Mouse (Mus musculus): ENCODE data around the gene Ly6g6d. TPM values are rescaled to one million over a fixed set of nuclear protein-coding genes. Genes with fewer than 3 reads are reported as not detected.
A peak's percentile ranks its signal among the peaks of the same experiment; 100 is the strongest.

Gene Ly6g6d
- polyA plus RNA-seq, 1 experiment from 2014 or later, result 7.0 TPM

DNA sequence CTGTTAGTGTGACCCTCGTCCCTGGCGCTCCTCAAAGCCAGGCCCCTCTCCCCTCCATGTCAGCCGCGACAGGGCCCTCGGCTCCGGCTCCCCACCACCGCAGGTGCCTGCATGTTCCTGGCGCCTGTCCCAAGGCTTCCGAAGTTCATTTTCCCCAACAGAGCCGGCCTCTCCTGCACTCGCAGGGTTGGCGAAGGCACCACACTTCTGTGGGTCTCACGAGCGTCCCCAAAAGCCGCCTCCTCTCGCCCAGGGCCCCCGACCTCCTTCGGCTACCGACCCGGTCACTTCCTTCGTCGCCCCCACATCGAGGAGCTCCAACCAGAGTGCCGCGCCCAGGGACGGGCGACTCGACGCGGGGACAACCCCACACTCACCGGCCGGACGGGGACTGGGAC is 42.9 kb upstream of the Ly6g6d start:
- peak; percentile 2; the same call in 1 of the 2 replicates for ATAC-seq (ENCODE audit: low read depth)
- H3K36me3 ChIP-seq (ENCODE audit: control insufficient read depth, insufficient read depth, low read length), result peaks cover 24% of the 10 kb centered on the region
- H3K4me2 ChIP-seq (ENCODE audit: low read depth, low read length), result peak overlapping the region; percentile 91

DNA sequence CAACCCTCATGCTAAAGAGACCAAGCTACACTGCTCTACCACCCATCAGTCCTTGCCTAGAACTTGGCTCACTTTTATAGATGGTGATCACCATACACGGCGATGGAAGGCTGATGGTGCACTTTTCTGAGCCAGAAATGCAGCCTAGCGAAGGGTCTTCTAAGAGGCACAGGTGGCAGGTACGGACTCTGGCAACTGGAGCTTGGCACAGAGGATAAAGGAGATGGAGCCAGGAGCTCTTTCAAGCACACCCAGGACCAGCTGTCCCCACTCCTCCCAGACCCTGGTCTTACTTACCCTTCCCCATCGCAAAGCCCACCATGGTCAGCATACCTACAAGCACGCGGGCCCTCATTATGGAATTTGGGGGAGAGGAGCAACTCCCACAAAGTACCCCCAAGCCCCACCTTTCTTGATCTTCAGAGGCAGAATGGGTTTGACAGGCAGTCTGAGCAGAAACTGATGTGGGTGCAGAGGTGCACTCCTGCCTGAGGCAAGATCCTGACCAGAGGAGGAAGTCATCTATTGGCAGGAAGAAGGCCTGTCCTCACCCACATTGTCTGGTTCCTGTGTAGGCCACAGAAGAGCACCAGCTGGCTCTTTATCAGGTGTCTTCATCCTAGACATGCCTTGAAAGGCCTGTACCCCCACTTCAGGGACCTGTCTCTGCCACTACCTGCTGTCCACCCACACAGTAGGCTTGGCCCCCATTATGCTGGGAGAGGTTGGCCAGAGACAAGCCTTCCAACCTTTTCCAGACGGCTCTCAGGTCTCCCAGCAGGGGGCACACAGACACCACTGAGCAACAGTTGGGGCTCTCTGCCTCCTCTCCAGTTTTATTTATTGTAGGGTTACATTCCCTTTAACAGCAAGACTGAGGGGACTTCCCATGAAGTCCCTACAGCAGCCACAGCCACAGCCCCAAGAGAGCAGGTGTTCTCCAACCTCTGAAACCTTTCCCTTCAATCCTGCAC is 37.5 kb upstream of the Ly6g6d start, which contains the start of gene Ly6g5b:
Gene Ly6g5b (minus strand): TSS at position 383 of the 974 bp plus-strand sequence.
- H3K4me1 ChIP-seq (replicated peaks; ENCODE audit: control insufficient read depth, insufficient read depth, low read length), result peaks cover 8% of the 10 kb centered on the region
- no peaks in the 10 kb centered on the region for H3K9me3 ChIP-seq (ENCODE audit: control insufficient read depth, low read length)
- WGBS, result 81% methylated on average over 8 of the region's 8 CpGs
- no peak within 1 kb of the TSS for H3K4me2 ChIP-seq (ENCODE audit: low read depth, low read length)
- H3K36me3 ChIP-seq (ENCODE audit: control insufficient read depth, insufficient read depth, low read length), result peaks cover 32% of the 10 kb centered on the region
- no peak within 1 kb of the TSS for H3K4me3 ChIP-seq (ENCODE audit: low read length)
- no peaks in the 10 kb centered on the region for H3K27me3 ChIP-seq (ENCODE audit: control insufficient read depth, insufficient read depth, low read depth, low read length)
- no peak within 1 kb of the TSS for H3K9ac ChIP-seq (ENCODE audit: low read length)
- no peak for ATAC-seq (ENCODE audit: low read depth)
- no peak within 1 kb of the TSS for H3K27ac ChIP-seq (ENCODE audit: low read length)

More for the DNA sequence above, 42.9 kb upstream of the Ly6g6d start:
- Histone ChIP-seq H3K27me3 (ENCODE audit: control insufficient read depth, insufficient read depth, low read depth, low read length) (no peaks in the 10 kb centered on the region), H3K9me3 (ENCODE audit: control insufficient read depth, low read length) (no peaks in the 10 kb centered on the region), H3K9ac (ENCODE audit: low read length) (peak overlapping the region; percentile 92), H3K27ac (ENCODE audit: low read length) (peak overlapping the region; percentile 66), H3K4me3 (ENCODE audit: low read length) (peak overlapping the region; percentile 85), H3K4me1 (replicated peaks; ENCODE audit: control insufficient read depth, insufficient read depth, low read length) (peaks cover 18% of the 10 kb centered on the region)
- under 1% methylated on average over 33 of the region's 33 CpGs for WGBS

GRCm38 (mm10) chr17:35111774-35112173 is 33.9 kb upstream of the Ly6g6d start:
- Histone ChIP-seq H3K4me3 (ENCODE audit: low read length) (no peak overlapping the region), H3K9ac (ENCODE audit: low read length) (no peak overlapping the region), H3K27me3 (ENCODE audit: control insufficient read depth, insufficient read depth, low read depth, low read length) (no peaks in the 10 kb centered on the region), H3K4me1 (replicated peaks; ENCODE audit: control insufficient read depth, insufficient read depth, low read length) (no peaks in the 10 kb centered on the region), H3K27ac (ENCODE audit: low read length) (no peak overlapping the region; the same call in 1 of the 2 replicates), H3K4me2 (ENCODE audit: low read depth, low read length) (no peak overlapping the region), H3K9me3 (ENCODE audit: control insufficient read depth, low read length) (no peaks in the 10 kb centered on the region), H3K36me3 (ENCODE audit: control insufficient read depth, insufficient read depth, low read length) (peaks cover 13% of the 10 kb centered on the region)
- 56% methylated on average over 9 of the region's 9 CpGs for WGBS
- ATAC-seq (ENCODE audit: low read depth), result 0 out of 2 replicates have a peak, but pooled peaks have one; percentile 27

GRCm38 (mm10) chr17:35108097-35108496 is 30.2 kb upstream of the Ly6g6d start, which contains the start of gene Ly6g5c:
Gene Ly6g5c (plus strand): TSS chr17:35108279.
- ATAC-seq (ENCODE audit: low read depth), result no peak
- no peak within 1 kb of the TSS for H3K27ac ChIP-seq (ENCODE audit: low read length)
- H3K36me3 ChIP-seq (ENCODE audit: control insufficient read depth, insufficient read depth, low read length), result peaks cover 5% of the 10 kb centered on the region
- WGBS, result 77% methylated on average over 6 of the region's 6 CpGs
- H3K9ac ChIP-seq (ENCODE audit: low read length), result no peak within 1 kb of the TSS
- no peaks in the 10 kb centered on the region for H3K4me1 ChIP-seq (replicated peaks; ENCODE audit: control insufficient read depth, insufficient read depth, low read length)
- H3K27me3 ChIP-seq (ENCODE audit: control insufficient read depth, insufficient read depth, low read depth, low read length), result no peaks in the 10 kb centered on the region
- H3K4me3 ChIP-seq (ENCODE audit: low read length), result no peak within 1 kb of the TSS
- H3K4me2 ChIP-seq (ENCODE audit: low read depth, low read length), result no peak within 1 kb of the TSS
- no peaks in the 10 kb centered on the region for H3K9me3 ChIP-seq (ENCODE audit: control insufficient read depth, low read length)

DNA sequence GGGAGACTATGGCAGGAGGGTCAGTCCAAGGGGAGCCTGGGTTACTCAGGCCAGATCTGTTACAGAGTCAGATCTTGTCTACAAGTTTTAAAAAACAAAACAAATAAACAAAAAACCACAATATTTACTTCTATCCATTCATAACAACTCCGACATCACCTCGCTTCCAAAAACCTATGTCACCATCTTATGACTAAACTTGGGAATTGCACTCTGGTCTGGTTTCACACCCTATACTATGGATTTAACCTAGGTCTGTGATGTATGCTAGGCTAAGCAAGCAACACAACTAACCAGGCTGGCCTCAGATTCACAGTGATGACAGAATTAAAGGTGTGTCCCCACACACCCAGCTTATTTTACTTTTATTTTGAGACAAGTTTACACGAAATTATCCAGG is 28.7 kb upstream of the Ly6g6d start:
- no peak overlapping the region for H3K4me3 ChIP-seq (ENCODE audit: low read length)
- H3K4me2 ChIP-seq (ENCODE audit: low read depth, low read length), result no peak overlapping the region
- no peaks in the 10 kb centered on the region for H3K27me3 ChIP-seq (ENCODE audit: control insufficient read depth, insufficient read depth, low read depth, low read length)
- H3K9me3 ChIP-seq (ENCODE audit: control insufficient read depth, low read length), result no peaks in the 10 kb centered on the region
- H3K36me3 ChIP-seq (ENCODE audit: control insufficient read depth, insufficient read depth, low read length), result peaks cover 19% of the 10 kb centered on the region
- H3K4me1 ChIP-seq (replicated peaks; ENCODE audit: control insufficient read depth, insufficient read depth, low read length), result no peaks in the 10 kb centered on the region
- H3K9ac ChIP-seq (ENCODE audit: low read length), result no peak overlapping the region
- no peak overlapping the region for H3K27ac ChIP-seq (ENCODE audit: low read length)
- no peak for ATAC-seq (ENCODE audit: low read depth)
- WGBS, result 50% methylated on average over 3 of the region's 3 CpGs

DNA sequence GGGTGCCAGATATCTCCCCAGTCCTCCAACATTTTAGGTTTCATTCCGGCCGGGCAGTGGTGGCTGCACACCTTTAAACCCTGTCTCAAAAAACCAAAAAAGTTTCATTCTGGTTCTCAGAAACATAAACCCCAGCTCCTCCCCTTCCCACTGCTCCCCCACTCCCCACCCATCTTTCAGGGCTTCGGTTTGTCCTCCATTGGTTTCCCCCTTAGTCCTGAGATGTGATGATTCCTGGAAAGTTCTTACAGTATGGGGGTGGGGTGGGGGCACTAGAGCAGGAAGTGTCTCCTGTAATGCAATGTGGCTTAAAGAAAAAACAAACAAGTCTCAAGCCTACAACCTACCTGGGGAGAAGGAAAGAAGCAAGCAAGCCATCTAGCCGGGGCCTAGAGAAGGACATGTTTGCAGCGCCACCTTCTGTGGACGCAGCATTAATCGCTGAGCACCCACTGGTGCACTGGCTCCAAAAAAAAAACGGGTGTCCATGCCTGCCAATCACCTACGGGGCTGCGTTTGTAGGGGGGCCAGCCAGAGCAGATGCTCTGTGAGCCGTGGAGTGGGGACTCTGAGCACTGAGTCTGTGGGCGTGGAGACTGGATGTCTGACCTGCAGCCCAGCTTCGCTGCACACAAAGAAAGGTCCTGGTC is 28.0 kb upstream of the Ly6g6d start:
- Histone ChIP-seq H3K27me3 (ENCODE audit: control insufficient read depth, insufficient read depth, low read depth, low read length) (no peaks in the 10 kb centered on the region), H3K9ac (ENCODE audit: low read length) (0 out of 2 replicates have a peak overlapping the region, but pooled peaks have one; percentile 22), H3K9me3 (ENCODE audit: control insufficient read depth, low read length) (no peaks in the 10 kb centered on the region), H3K4me2 (ENCODE audit: low read depth, low read length) (no peak overlapping the region), H3K4me3 (ENCODE audit: low read length) (no peak overlapping the region), H3K4me1 (replicated peaks; ENCODE audit: control insufficient read depth, insufficient read depth, low read length) (no peaks in the 10 kb centered on the region), H3K27ac (ENCODE audit: low read length) (no peak overlapping the region), H3K36me3 (ENCODE audit: control insufficient read depth, insufficient read depth, low read length) (peaks cover 23% of the 10 kb centered on the region)
- WGBS, result 22% methylated on average over 13 of the region's 13 CpGs
- no peak for ATAC-seq (ENCODE audit: low read depth)

- ATAC-seq (ENCODE audit: low read depth), result no peak
- Histone ChIP-seq H3K27ac (ENCODE audit: low read length) (no peak overlapping the region), H3K36me3 (ENCODE audit: control insufficient read depth, insufficient read depth, low read length) (peaks cover 27% of the 10 kb centered on the region), H3K9ac (ENCODE audit: low read length) (no peak overlapping the region), H3K9me3 (ENCODE audit: control insufficient read depth, low read length) (no peaks in the 10 kb centered on the region), H3K4me3 (ENCODE audit: low read length) (no peak overlapping the region), H3K4me1 (replicated peaks; ENCODE audit: control insufficient read depth, insufficient read depth, low read length) (no peaks in the 10 kb centered on the region), H3K4me2 (ENCODE audit: low read depth, low read length) (no peak overlapping the region), H3K27me3 (ENCODE audit: control insufficient read depth, insufficient read depth, low read depth, low read length) (no peaks in the 10 kb centered on the region)
- WGBS, result 66% methylated on average over 6 of the region's 6 CpGs
Observed at GRCm38 (mm10) chr17:35104754-35105153, 26.9 kb upstream of the Ly6g6d start.

DNA sequence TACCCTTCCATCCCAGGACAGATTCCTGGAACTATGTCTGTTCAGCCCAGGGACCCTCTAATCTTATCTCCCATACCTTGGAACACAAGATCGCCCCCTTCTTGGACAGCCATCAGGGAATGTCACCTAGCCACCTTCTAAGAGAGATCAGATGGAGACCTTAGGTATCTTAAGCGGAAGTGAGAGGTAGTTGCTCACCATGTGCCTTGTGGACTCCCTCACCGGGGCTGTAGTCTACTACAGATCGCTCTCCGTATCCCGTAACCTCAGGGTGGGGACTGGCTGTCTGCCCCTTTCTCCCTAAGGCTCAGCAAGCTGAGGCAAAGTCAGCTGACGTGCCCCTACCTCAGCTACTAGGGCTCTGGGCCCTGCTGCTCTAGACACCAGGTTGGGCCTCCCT is 26.2 kb upstream of the Ly6g6d start:
- no peak overlapping the region for H3K27ac ChIP-seq (ENCODE audit: low read length)
- H3K9ac ChIP-seq (ENCODE audit: low read length), result no peak overlapping the region
- no peaks in the 10 kb centered on the region for H3K9me3 ChIP-seq (ENCODE audit: control insufficient read depth, low read length)
- WGBS, result 90% methylated on average over 7 of the region's 7 CpGs
- H3K36me3 ChIP-seq (ENCODE audit: control insufficient read depth, insufficient read depth, low read length), result peaks cover 32% of the 10 kb centered on the region
- H3K4me2 ChIP-seq (ENCODE audit: low read depth, low read length), result no peak overlapping the region
- no peaks in the 10 kb centered on the region for H3K4me1 ChIP-seq (replicated peaks; ENCODE audit: control insufficient read depth, insufficient read depth, low read length)
- no peak overlapping the region for H3K4me3 ChIP-seq (ENCODE audit: low read length)
- no peak for ATAC-seq (ENCODE audit: low read depth)
- no peaks in the 10 kb centered on the region for H3K27me3 ChIP-seq (ENCODE audit: control insufficient read depth, insufficient read depth, low read depth, low read length)

DNA sequence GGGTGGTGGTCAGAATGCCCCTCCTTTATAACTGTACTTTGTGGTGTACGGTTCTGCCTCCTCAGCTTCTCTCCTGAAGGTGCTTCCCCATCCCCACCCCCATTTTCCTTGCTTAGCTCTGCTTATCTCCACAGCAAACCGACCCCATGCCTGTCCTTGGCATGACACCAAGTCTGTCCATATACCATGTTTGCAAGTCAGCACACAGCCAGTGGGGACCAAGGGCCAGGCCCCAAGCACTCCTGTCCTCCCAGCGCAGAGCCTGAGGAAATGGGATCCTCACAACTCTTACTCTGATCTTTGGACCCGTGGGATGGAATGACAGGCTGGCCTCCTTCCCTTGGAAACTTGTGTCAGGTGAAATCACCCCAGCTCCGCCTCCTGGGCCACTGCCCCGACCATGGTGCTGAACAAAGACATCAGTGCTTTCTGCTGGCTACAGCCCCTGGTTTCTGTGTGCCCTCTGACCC is 25.4 kb upstream of the Ly6g6d start:
- Histone ChIP-seq H3K9me3 (ENCODE audit: control insufficient read depth, low read length) (no peaks in the 10 kb centered on the region), H3K27me3 (ENCODE audit: control insufficient read depth, insufficient read depth, low read depth, low read length) (no peaks in the 10 kb centered on the region), H3K4me2 (ENCODE audit: low read depth, low read length) (no peak overlapping the region), H3K36me3 (ENCODE audit: control insufficient read depth, insufficient read depth, low read length) (peaks cover 37% of the 10 kb centered on the region), H3K27ac (ENCODE audit: low read length) (no peak overlapping the region), H3K9ac (ENCODE audit: low read length) (no peak overlapping the region), H3K4me3 (ENCODE audit: low read length) (no peak overlapping the region), H3K4me1 (replicated peaks; ENCODE audit: control insufficient read depth, insufficient read depth, low read length) (no peaks in the 10 kb centered on the region)
- ATAC-seq (ENCODE audit: low read depth), result no peak
- WGBS, result 56% methylated on average over 6 of the region's 6 CpGs
